Mouse (Mus musculus) myocyte (in vitro differentiated cells): ENCODE results near the gene 4922502D21Rik. TPM values are rescaled to one million over a fixed set of nuclear protein-coding genes. Genes with fewer than 3 reads are reported as not detected.

Experiments
- H3K27me3 ChIP-seq: one replicate; pipeline ENCODE4 v1.6.1; 2011; ENCODE audit not compliant: control insufficient read depth, insufficient read depth, insufficient read length
- H3K36me3 ChIP-seq: one replicate; pipeline ENCODE4 v1.6.1; 2011; ENCODE audit not compliant: control insufficient read depth, insufficient read depth
- H3K4me2 ChIP-seq: one replicate; pipeline ENCODE4 v1.6.1; 2011; ENCODE audit warnings: low read depth, control low read depth
- H3K4me3 ChIP-seq: one replicate; pipeline ENCODE4 v1.5.1; 2011; ENCODE audit warnings: mild to moderate bottlenecking, control low read depth, moderate library complexity
- H3K79me2 ChIP-seq: one replicate; pipeline ENCODE4 v1.6.1; 2011; ENCODE audit not compliant: control insufficient read depth, insufficient read depth
- H3ac ChIP-seq: one replicate; pipeline ENCODE4 v1.6.1; 2011; ENCODE audit not compliant: control insufficient read depth, insufficient read length
- CEBPB ChIP-seq: IDR thresholded peaks from 2 replicates; pipeline ENCODE4 v1.6.1; 2011; ENCODE audit warnings: mild to moderate bottlenecking, moderate library complexity; ENCODE audit not compliant: poor library complexity, insufficient read depth, severe bottlenecking
- E2F4 ChIP-seq: IDR thresholded peaks from one replicate; pipeline ENCODE4 v1.6.1; 2011; ENCODE audit warnings: mild to moderate bottlenecking, control low read depth, moderate library complexity; ENCODE audit not compliant: insufficient read depth
- MAX ChIP-seq: IDR thresholded peaks from one replicate; pipeline ENCODE4 v1.6.1; 2011; ENCODE audit warnings: low read depth, mild to moderate bottlenecking, control low read depth
- MYOD1 ChIP-seq, 3 experiments: IDR thresholded peaks; one replicate each; pipeline ENCODE4 v1.6.1; 2011; ENCODE audit warnings: control low read depth in 2 of 3, low read depth in 2 of 3, mild to moderate bottlenecking in 2 of 3, moderate library complexity in 1 of 3; ENCODE audit not compliant: insufficient read length in 2 of 3, control insufficient read depth in 1 of 3
- MYOG ChIP-seq, 3 experiments: IDR thresholded peaks; one replicate each; pipeline ENCODE4 v1.6.1; 2011; ENCODE audit warnings: control low read depth in 2 of 3, low read depth in 2 of 3, mild to moderate bottlenecking in 2 of 3; ENCODE audit not compliant: insufficient read length in 2 of 3, control insufficient read depth in 1 of 3, insufficient read depth in 1 of 3
- POLR2A ChIP-seq: IDR thresholded peaks from one replicate; pipeline ENCODE4 v1.6.1; 2011; ENCODE audit warnings: low read depth, mild to moderate bottlenecking, control low read depth, moderate library complexity; ENCODE audit not compliant: insufficient read length
- POLR2AphosphoS2 ChIP-seq: IDR thresholded peaks from one replicate; pipeline ENCODE4 v1.6.1; 2011; ENCODE audit warnings: low read depth, control low read depth; ENCODE audit not compliant: insufficient read length
- REST ChIP-seq: IDR thresholded peaks from one replicate; pipeline ENCODE4 v1.6.1; 2011; ENCODE audit warnings: mild to moderate bottlenecking, control low read depth, moderate library complexity; ENCODE audit not compliant: insufficient read depth, insufficient read length
- SRF ChIP-seq: IDR thresholded peaks from one replicate; pipeline ENCODE4 v1.6.1; 2011; ENCODE audit warnings: low read depth; ENCODE audit not compliant: control insufficient read depth, insufficient read length
- TCF12 ChIP-seq: IDR thresholded peaks from one replicate; pipeline ENCODE4 v1.6.1; 2011; ENCODE audit warnings: mild to moderate bottlenecking, control low read depth; ENCODE audit not compliant: poor library complexity, insufficient read depth, severe bottlenecking
- TCF3 ChIP-seq: IDR thresholded peaks from one replicate; pipeline ENCODE4 v1.6.1; 2011; ENCODE audit warnings: low read depth, control low read depth; ENCODE audit not compliant: insufficient read length
- USF1 ChIP-seq: IDR thresholded peaks from one replicate; pipeline ENCODE4 v1.6.1; 2011; ENCODE audit warnings: low read depth, mild to moderate bottlenecking, control low read depth, moderate library complexity
- polyA plus RNA-seq: library from polyadenylated mRNA; unstranded; fragments of >200 nt; fragmentation: generic; extraction: Trizol; gene quantifications from one replicate; pipeline ENCODE4 v1.2.1, GENCODE M21; 2012; ENCODE audit warnings: missing spikeins

4922502D21Rik gene
- polyA plus RNA-seq, 1 experiment, result not detected

- Histone ChIP-seq H3K27me3 (no peaks in the 10 kb centered on the region), H3K36me3 (no peaks in the 10 kb centered on the region), H3K4me2 (peak overlapping the region; percentile 51), H3K4me3 (no peak overlapping the region), H3K79me2 (no peaks in the 10 kb centered on the region), H3ac (no peak overlapping the region)
- TF ChIP-seq CEBPB (peak; percentile 21; the same call in 1 of the 2 replicates), POLR2AphosphoS2 (no peak)
Measured at GRCm38 (mm10) chr6:129326568-129327150, 4.9 kb downstream of the 4922502D21Rik start.

GRCm38 (mm10) chr6:129326016-129326415 is 5.6 kb downstream of the 4922502D21Rik start:
- no peaks in the 10 kb centered on the region for H3K79me2 ChIP-seq
- TF ChIP-seq TCF12 (no peak), USF1 (no peak), TCF3 (no peak), POLR2AphosphoS2 (no peak), REST (no peak), CEBPB (no peak), MYOD1 (IDR thresholded peaks at IDR 0.05; ENCODE audit: control insufficient read depth in 1 of 3, insufficient read length in 2 of 3, low read depth in 2 of 3) (no peak), POLR2A (no peak), SRF (no peak), MAX (no peak), E2F4 (no peak), MYOG (IDR thresholded peaks at IDR 0.05; ENCODE audit: control insufficient read depth in 1 of 3, insufficient read depth in 1 of 3, insufficient read length in 2 of 3, low read depth in 2 of 3) (no peak)
- H3K4me2 ChIP-seq, result peak overlapping the region; percentile 51

DNA sequence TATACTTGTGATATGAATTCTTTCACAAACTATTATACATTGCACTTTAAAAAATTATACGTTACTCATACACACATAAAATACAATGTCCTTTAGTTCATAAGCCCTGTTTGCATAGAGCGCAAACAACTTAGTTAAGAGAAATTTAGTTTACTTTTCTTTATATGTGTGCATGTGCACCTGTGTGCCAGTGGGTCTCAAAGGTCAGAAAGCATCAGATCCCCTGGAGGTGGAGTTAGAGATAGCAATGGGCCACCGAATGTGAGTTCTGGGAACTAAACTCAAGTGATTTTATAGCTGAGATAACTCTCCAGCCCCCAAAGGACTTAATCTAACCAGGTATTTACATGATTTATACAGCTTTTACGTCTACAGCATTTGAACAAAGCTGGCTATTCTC is 12.3 kb downstream of the 4922502D21Rik start:
- Histone ChIP-seq H3K4me3 (no peak overlapping the region), H3K36me3 (no peaks in the 10 kb centered on the region), H3K27me3 (no peaks in the 10 kb centered on the region), H3K4me2 (no peak overlapping the region), H3K79me2 (no peaks in the 10 kb centered on the region), H3ac (no peak overlapping the region)
- TF ChIP-seq MAX (no peak), TCF12 (no peak), REST (no peak), CEBPB (no peak), POLR2AphosphoS2 (no peak), MYOD1 (IDR thresholded peaks at IDR 0.05; ENCODE audit: control insufficient read depth in 1 of 3, insufficient read length in 2 of 3, low read depth in 2 of 3) (no peak), TCF3 (no peak)

More at GRCm38 (mm10) chr6:129326016-129326415, 5.6 kb downstream of the 4922502D21Rik start:
- no peak overlapping the region for H3ac ChIP-seq
- no peaks in the 10 kb centered on the region for H3K27me3 ChIP-seq
- no peaks in the 10 kb centered on the region for H3K36me3 ChIP-seq
- no peak overlapping the region for H3K4me3 ChIP-seq

DNA sequence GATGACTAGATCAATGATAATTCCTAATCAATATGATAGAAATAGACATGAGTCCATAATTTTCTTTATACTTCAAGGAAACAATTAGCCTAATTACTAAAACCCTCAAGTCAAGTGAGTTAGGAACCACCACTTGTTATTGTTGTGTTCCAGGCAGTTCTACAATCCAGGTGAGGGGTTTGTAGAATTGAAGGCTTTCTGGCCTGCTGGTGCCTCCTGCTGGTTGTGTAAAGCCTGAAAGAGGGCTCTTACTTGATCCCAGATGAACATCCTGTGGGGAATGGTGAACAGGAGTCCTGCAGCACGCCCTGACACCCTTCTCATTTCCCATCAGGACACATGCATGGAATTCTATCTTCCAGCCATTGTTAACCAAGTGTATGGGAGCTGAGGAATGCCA is 13.2 kb downstream of the 4922502D21Rik start:
- no peak for TF ChIP-seq MYOD1 (IDR thresholded peaks at IDR 0.05; ENCODE audit: control insufficient read depth in 1 of 3, insufficient read length in 2 of 3, low read depth in 2 of 3)
- no peak for TF ChIP-seq REST
- no peak for TF ChIP-seq MAX
- TF ChIP-seq TCF3, result no peak
- TF ChIP-seq USF1, result no peak
- TF ChIP-seq CEBPB, result no peak
- no peak for TF ChIP-seq POLR2A
- no peak for TF ChIP-seq POLR2AphosphoS2

DNA sequence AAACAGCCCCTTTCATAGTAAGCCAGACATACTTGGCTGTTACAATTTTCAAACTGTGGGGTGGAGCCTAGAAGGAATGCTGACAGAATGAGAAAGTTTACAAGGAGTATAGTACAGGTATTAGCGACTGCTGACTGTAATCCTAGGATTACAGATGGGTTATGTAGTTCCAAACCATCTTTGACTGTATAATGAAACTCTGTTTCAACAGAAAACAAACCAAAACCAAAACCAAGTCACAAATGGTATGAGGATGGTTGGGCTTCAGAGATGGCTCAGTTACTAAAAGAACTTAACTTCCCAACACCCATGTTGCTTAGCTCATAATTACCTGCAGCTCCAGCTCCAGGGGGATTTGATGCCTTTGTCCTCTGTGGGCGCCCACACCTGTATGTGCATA is 15.1 kb downstream of the 4922502D21Rik start:
- TF ChIP-seq REST (no peak), MYOD1 (IDR thresholded peaks at IDR 0.05; ENCODE audit: control insufficient read depth in 1 of 3, insufficient read length in 2 of 3, low read depth in 2 of 3) (no peak), MAX (no peak), USF1 (no peak), E2F4 (no peak), SRF (no peak), CEBPB (no peak), POLR2AphosphoS2 (no peak), TCF12 (no peak)
- no peak overlapping the region for H3K4me2 ChIP-seq
- no peaks in the 10 kb centered on the region for H3K27me3 ChIP-seq
- H3K4me3 ChIP-seq, result no peak overlapping the region
- H3ac ChIP-seq, result no peak overlapping the region
- H3K79me2 ChIP-seq, result no peaks in the 10 kb centered on the region
- no peaks in the 10 kb centered on the region for H3K36me3 ChIP-seq

More for the DNA sequence above, 13.2 kb downstream of the 4922502D21Rik start:
- no peaks in the 10 kb centered on the region for H3K79me2 ChIP-seq
- no peak overlapping the region for H3K4me3 ChIP-seq
- H3K27me3 ChIP-seq, result no peaks in the 10 kb centered on the region
- no peaks in the 10 kb centered on the region for H3K36me3 ChIP-seq
- H3ac ChIP-seq, result no peak overlapping the region
- H3K4me2 ChIP-seq, result no peak overlapping the region
